Mouse (Mus musculus) adrenal gland (tissue): Measurements from ENCODE around the gene Hacl1.

ENCODE experiments used
- intact Hi-C: fragments of 180-260 bp; cut with DNase I; formaldehyde crosslinking; loops from one replicate; pipeline ENCODE4 v1.15.1; 2025

The Hacl1 gene

GRCm38 (mm10) chr14:31644183-31644830 lies 3.2 kb upstream of the Hacl1 start:
- intact Hi-C loops, result no loop called here

DNA sequence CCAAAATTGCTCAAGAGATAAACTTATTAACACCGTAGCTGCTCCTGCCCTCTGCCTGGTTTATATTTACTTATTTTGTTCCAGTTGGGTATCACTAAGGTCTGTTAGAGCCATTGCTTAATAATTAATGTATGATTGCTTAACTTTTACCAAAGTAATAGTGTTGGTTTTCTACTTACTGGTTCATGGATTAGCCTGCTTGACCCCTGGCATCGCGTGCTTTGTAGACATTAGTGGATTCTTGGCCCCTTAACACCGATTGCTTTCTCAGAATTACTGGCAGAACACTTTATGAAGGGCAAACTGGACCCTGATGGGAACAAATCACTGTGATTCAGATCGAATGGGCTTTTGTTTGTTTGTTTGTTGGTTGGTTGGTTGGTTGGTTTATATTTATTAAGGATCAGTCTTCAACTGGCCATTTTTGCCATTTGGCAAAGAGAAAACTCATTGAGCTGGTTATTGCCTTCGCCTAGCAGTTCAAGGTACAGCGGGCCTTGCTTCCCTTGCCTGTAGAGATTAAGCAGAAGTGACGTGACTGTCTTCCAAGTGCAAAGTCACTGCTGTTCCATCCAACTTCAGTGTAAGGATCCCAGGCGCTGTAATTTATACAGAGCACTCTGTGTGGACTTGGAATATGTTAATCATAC lies 545 bp upstream of the Hacl1 start:
- intact Hi-C loops, result no loop called here

GRCm38 (mm10) chr14:31640346-31640889 lies 668 bp downstream of the Hacl1 start, which contains the start of gene Gm49387:
Gm49387 (minus strand) TSS chr14:31640878.
- intact Hi-C loops, result no loop called here

GRCm38 (mm10) chr14:31630677-31631076 lies 10.4 kb downstream of the Hacl1 start:
- intact Hi-C loops, result no loop called here

DNA sequence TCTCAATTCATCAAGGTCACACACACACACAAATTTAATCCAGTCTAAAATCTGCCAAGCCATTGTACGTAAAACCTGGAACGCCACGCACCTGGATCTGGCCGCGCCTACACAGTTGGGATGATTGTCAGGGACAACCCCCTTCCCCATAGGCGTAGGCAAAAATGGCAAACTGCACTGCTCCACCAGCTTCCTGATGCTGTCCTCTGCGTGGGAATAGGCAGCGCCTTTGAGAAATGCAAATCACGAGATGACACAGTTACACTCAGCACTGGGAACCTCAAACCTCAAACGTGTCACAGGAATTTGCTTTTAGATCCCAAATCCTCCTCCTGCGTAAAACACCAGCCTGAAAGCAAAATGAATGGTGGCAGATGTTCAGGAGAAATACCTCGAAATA lies 18.3 kb downstream of the Hacl1 start:
- intact Hi-C loops, result no loop called here

DNA sequence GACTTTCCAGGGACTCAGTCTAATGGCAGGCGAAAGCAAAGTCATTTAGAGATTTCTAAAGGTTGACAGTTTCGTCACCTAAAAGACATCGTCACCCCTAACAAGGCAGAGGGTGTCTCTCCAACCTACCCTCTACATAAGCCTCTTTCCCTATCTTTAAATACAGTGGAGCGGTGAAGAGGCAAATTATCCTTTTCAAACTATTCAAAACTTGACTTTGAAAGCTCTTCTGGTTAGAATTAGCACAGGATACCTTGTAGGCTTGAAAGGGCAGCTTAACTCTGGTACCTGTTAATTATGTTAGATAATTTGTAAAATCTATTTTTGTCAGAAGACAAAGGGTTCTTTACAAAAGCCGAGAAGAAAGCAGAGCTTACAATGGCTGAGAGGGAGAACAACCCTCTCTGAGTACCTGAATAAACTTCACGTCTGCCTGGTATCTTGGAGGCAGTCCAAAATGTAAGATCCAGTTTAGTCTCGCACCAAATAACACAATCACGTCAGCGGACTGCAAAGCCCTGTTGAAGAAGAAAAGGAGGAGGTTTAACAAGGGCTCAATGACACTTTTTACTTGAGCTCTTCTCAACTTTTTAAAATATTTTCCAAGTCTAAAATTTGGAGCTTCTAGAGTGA lies 20.4 kb downstream of the Hacl1 start:
- intact Hi-C loops, result no loop called here

DNA sequence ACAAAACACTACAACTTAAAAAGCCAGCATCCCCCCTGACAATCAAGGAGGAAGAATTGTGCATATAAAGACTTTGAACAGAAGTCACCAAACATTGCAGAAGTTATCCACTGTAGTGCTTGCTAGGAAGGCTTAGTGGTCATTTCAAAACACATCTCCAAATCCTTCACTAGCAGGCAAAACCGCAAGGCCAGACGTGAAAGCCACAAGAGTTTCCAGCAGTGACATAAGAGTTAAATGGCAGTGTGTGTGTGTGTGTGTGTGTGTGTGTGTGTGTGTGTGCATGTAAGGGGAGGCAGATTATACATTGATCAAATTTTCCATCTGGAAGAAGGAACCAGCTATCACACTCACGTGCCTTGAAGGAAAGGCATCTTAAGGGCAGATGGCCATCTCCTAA lies 23.1 kb downstream of the Hacl1 start:
- intact Hi-C loops, result no loop called here

- intact Hi-C loops, result no loop called here
These were observed 23.9 kb downstream of the Hacl1 start for GRCm38 (mm10) chr14:31617204-31617603.

- intact Hi-C loops, result no loop called here
These were observed 27.4 kb downstream of the Hacl1 start for GRCm38 (mm10) chr14:31613671-31614070.

- intact Hi-C loops, result no loop called here
These were observed 29.1 kb downstream of the Hacl1 start for GRCm38 (mm10) chr14:31611986-31612385.

DNA sequence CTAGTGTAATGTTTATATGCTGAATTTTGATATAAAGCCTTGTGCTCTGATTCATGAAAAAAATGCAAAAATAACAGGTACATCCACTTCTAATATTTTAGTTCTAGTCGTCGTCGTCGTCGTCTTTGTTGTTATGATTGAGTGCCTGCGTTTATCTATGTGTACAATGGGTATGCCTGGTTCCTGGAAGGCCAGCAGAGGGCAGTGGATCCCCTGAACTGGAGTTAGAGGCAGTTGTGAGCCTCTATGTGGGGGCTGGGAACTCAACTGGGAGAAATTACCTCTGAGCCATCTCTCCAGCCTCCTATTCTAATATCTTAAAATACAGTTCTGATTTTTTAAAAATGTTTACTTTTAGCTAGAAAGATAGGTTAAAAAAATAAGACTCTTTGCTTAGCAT lies 35.6 kb downstream of the Hacl1 start:
- intact Hi-C loops, result loop anchor here (10.0 kb wide), 1 partner anchor 251 kb away; no protein-coding TSS in a partner anchor

GRCm38 (mm10) chr14:31604916-31605315 lies 36.2 kb downstream of the Hacl1 start:
- intact Hi-C loops, result loop anchor here (10.0 kb wide), 1 partner anchor 250 kb away; no protein-coding TSS in a partner anchor

- intact Hi-C loops, result loop anchor here (10.0 kb wide), 1 partner anchor 248 kb away; no protein-coding TSS in a partner anchor
These were observed 38.5 kb downstream of the Hacl1 start for GRCm38 (mm10) chr14:31602616-31602979.

DNA sequence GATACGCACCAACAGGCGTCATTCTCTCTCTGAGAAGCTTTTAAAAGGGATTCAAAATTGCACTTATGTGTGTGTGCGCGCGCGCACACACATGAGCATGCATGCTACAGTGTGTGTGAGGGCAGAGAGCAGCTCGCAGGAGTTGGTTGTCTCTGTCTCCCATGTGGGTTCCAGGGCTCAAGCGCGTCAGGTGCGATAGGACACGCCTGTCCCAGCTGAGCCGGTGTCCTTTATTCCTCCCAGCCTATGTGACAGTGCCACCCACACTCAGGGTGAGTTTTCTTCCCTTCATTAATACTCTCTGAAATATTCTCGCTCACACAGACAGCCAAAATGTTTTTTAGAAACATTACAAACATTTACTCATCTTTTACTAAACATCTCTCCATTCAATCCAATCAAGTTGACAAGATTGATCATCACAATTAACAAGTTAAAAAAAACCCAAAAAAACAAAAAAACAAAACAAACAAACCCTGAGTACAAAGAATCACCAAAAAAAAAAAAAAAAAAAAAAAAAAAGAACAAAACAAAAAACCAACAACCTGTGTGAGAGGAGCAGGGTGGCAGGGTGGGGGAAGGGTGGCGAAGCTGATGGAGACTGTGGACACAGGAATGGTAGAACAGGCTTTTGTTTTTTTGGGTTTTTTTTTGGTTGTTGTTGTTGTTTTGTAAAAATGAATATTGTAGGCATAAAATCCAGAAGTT lies 39.0 kb downstream of the Hacl1 start:
- intact Hi-C loops, result loop anchor here (2.0 to 10.0 kb wide), 2 partner anchors 83 to 247 kb away; no protein-coding TSS in a partner anchor

DNA sequence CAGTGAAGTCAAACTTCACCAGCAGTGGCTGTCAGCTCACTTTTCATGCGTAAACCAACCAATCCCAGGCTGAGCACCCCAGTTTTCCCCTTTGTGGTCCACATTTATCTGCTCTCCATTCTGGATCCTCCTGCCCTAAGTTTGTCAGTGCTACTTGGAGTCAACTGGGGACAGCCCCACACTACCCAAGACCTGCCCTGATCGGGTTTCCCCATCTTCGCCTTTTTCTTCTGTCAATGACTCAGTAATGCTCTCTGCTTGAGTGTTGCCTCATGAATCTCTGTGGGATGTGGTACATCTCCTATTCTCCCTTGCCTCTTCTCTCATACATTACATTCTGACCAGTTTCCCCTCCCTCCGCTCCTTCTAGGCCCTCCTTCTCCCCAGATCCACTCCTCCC lies 43.6 kb downstream of the Hacl1 start:
- intact Hi-C loops, result no loop called here

DNA sequence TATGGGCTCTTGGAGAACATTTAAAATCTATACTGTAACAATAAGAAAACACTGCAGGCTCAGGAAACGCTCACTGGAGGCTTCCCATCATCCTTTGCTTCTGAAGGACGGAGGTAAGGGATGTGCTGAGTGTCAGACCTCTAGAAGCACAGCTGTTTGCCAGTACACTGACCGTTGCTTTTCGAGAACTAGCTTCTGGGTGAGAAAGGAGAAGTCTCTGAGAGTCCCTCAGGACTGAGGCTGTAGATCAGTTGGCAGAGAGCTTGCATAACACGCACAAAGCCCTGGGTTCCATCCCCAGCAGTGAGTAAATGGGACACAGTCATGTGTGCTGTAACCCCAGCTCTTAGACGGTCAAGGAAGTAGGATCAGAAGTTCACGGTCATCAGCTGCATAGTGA lies 44.7 kb downstream of the Hacl1 start:
- intact Hi-C loops, result no loop called here

GRCm38 (mm10) chr14:31594693-31595092 lies 46.4 kb downstream of the Hacl1 start:
- intact Hi-C loops, result no loop called here

DNA sequence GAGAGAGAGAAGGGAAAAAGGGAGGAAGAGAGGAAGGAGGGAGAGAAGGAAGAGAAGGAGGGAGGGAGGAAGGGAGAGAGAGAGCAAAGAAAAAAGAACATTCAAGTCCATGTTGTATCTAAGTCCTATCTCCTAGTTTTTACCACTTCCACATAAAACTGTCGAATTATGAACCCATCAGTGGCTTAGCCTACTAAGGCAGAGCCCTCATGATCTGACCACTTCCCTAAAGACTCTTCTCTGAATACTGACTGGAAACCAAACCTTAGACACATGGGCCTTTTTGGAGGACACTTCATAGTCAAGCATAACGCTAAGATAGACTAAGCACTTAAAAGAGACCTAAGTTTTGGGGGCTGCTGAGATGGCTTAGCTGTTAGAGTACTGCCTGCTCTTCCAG lies 48.0 kb downstream of the Hacl1 start:
- intact Hi-C loops, result no loop called here

- intact Hi-C loops, result no loop called here
These were observed 49.8 kb downstream of the Hacl1 start, which contains the start of gene Colq for GRCm38 (mm10) chr14:31591243-31591642. Colq (minus strand) TSS chr14:31591343.

DNA sequence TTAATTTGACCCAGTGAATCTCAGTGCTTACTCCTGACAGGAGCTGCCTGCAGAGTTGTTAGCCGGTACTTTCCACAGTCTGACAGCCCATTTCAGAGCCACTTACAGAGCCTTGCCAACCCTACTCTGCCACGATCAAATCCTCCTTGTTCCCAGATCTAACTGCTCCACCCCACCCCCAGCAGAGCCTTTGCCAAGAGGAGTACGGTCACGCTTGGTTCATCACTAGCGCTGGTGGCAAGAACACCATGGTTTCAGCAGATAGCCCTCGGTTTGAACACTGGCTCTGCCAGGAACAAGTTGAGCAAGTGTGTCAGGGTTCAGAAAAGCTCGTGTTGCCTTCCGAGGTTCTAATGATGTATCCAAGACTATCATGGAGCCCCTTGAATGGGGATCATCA lies 54.6 kb downstream of the Hacl1 start:
- intact Hi-C loops, result no loop called here

GRCm38 (mm10) chr14:31583082-31583481 lies 58.0 kb downstream of the Hacl1 start:
- intact Hi-C loops, result no loop called here
